Mouse (Mus musculus) left cerebral cortex, postnatal 4 days (tissue): ENCODE results near the gene Cdyl. TPM values are rescaled to one million over a fixed set of nuclear protein-coding genes. Genes with fewer than 3 reads are reported as not detected.
A peak's percentile ranks its signal among the peaks of the same experiment; 100 is the strongest.

Experiments used
- DNase-seq: peaks from one replicate; pipeline ENCODE4 v3.0.0-alpha.2; 2022
- intact Hi-C: fragments of 180-260 bp; cut with DNase I; formaldehyde crosslinking; loops from one replicate; pipeline ENCODE4 v1.15.1; 2025
- total RNA-seq, 2 experiments: library from RNA; stranded (reverse); gene quantifications; 2 replicates each; pipeline ENCODE4 v1.2.3; 2021

Gene Cdyl
- total RNA-seq, result 1 to 10 TPM; 8.1 to 8.2 TPM

DNA sequence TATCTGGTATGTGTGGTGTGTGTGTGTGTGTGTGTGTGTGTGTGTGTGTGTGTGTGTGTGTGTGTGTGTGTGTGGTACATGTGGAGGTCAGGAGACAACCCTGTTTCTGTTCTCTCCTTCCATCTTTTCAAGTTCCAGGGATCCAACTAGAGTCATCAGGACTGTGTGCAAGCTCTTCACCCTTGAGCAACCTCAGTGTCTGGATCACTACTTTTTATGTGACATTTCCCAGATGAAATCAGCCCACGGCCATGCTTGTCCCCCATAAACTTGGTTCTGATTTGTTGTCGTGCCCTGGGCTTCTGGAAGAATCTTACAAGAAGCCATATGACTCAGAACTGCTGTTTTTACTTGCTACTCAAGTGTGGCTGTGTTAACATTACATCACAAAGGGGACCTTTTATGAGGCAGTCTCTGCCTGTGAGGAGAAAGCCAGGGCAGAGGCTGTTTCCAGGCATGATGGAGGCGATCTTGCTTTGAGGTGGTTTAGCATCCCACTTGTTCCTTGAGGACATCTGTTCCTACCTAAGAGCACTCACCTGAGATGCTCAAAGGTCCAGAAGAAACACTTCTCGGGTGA, at the start of gene Cdyl:
TSS of gene Cdyl (plus strand) at position 428 of the 580 bp plus-strand sequence.
- intact Hi-C loops, result no loop called here

DNA sequence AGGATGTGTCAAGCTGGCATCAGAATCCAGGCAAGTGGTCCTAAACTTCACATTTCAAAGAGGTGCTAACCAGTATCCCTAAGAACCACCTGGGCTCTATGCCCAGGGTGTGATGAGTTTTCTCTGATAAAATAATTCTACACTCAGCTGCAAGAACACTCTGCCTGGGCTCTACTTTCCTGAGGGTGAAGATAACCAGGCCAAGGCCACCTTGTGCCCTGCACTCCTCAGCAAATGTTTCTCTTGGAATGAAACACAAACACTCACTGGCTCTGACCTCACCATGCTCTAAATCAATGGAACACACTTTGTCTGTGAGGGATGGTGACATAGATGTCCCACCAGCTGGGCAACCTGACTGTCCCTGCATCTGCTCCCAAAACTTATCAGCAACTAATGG, 48.9 kb upstream of the Cdyl start:
- no peak for DNase-seq
- intact Hi-C loops, result no loop called here

More for the DNA sequence above, at the start of gene Cdyl:
- DNase-seq, result no peak

- intact Hi-C loops, result no loop called here
- no peak for DNase-seq
Observed at GRCm38 (mm10) chr13:35612506-35612905, 47.1 kb upstream of the Cdyl start.

- intact Hi-C loops, result no loop called here
Observed at GRCm38 (mm10) chr13:35614832-35615479, 44.7 kb upstream of the Cdyl start.

GRCm38 (mm10) chr13:35616524-35617099, 43.0 kb upstream of the Cdyl start:
- intact Hi-C loops, result no loop called here
- DNase-seq, result no peak

More at GRCm38 (mm10) chr13:35614832-35615479, 44.7 kb upstream of the Cdyl start:
- DNase-seq, result no peak

GRCm38 (mm10) chr13:35619356-35619755, 40.3 kb upstream of the Cdyl start:
- intact Hi-C loops, result no loop called here

DNA sequence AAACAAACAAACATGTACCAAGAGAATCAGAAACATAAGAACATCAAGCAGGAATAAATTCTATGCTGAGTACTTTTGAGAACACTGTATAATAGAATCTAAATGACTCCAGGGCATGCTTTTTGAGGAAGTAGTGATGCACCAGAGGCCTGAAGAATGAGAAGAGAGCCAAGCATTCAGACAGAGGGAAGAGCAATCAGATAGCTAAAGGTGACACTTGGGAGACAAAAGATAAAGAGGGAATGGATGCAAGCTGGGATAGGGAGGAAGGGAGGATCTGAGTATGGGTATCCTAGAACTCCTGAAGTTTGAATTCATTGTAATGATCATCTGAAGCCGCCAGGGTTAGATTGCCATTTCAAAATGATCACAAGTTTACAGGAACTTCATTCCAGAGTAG, 38.9 kb upstream of the Cdyl start:
- no peak for DNase-seq
- intact Hi-C loops, result no loop called here

More at GRCm38 (mm10) chr13:35619356-35619755, 40.3 kb upstream of the Cdyl start:
- DNase-seq, result no peak

GRCm38 (mm10) chr13:35624831-35625230, 34.8 kb upstream of the Cdyl start:
- intact Hi-C loops, result no loop called here

DNA sequence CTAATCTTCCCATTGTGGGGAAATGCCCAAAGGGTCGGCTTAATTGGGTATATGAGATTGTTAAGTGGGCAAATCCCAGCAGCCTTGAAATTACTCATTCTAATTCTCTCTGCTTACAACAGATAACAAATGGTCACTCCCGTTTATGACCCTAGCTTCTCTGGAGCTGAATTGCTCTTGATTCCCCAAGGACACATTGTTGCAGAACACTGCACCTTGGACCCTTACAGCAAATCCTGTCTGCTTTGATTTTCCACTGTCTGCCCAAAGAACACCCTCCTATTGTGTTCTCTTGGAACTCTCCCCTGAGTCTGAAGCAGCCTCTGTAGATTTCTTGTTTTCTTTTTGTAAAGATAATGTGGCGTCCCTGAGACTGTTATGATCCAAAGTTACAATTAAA, 34.1 kb upstream of the Cdyl start:
- intact Hi-C loops, result no loop called here
- DNase-seq, result no peak

More at GRCm38 (mm10) chr13:35624831-35625230, 34.8 kb upstream of the Cdyl start:
- DNase-seq, result no peak

GRCm38 (mm10) chr13:35627319-35627718, 32.3 kb upstream of the Cdyl start:
- intact Hi-C loops, result no loop called here
- DNase-seq, result no peak

GRCm38 (mm10) chr13:35647132-35647823, 12.4 kb upstream of the Cdyl start:
- intact Hi-C loops, result no loop called here
- no peak for DNase-seq

DNA sequence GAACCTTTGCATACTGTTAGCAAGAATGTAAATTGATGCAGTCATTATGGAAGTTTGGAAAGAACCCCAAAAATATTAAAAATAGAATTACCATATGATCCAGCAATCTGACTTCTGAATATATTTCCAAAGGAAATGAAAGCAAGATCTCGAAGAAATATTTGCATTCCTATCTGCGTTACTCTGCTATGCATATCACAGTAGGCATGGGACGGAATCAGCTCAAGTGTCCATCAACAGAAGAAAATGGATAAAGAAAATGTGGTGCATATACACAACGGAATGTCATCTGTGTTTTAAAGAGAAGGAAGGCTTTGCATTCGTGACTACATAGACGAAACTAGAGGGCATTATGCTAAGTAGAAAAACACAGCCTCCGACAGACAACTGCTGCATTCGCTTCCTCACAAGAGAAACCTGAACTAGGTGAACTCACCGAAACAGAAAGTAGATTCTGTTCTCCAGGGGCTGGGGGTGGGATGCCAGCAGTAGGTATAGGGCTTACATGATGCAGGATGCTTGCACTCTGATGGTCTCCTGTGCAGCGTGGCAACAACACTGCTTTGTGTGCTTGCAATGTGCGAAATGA, 9.3 kb upstream of the Cdyl start:
- intact Hi-C loops, result no loop called here
- no peak for DNase-seq

DNA sequence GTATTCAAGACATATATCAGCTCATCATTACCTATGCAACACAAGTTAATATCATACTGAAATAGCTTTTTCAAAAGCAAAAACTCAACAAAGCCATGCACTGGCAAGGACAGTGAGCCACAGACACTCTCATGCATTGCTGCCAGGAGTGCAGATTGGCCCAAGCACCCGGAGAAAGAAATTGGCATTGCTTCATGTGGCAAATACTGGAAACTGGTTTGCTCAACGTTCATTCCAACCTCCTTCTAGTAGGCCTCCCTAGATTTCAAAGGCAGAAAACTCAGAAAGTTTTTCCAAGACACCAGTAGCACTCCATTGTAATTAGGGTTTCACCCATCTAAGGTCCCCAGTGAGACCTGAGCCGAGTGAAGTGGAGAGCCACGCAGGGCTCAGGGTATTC, 6.8 kb upstream of the Cdyl start:
- intact Hi-C loops, result no loop called here
- DNase-seq, result peak; percentile 19

- intact Hi-C loops, result no loop called here
- no peak for DNase-seq
Observed at GRCm38 (mm10) chr13:35656853-35657252, 2.8 kb upstream of the Cdyl start.

DNA sequence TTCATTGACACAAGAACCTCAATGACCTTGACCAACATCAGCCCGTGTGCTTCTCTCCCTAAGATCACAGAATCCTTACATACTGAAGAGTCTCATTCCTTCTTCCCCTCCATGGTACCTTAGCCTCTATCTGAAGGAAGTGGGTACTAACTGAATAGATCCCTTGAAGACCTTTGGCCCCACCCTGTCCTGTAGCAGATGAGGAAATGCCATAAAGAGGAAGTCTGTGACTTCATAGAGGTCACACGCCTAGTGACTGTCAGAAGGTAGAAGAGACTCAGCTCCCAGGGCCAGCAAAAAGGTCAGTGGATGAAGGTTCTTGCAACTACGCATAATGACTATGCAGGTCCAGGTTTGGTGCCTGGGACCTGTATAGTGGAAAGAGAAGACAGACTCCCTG, 5.8 kb downstream of the Cdyl start:
- no peak for DNase-seq
- intact Hi-C loops, result no loop called here

- intact Hi-C loops, result no loop called here
- DNase-seq, result no peak
Observed at GRCm38 (mm10) chr13:35669910-35670469, 10.4 kb downstream of the Cdyl start.

GRCm38 (mm10) chr13:35670875-35671274, 11.2 kb downstream of the Cdyl start:
- intact Hi-C loops, result no loop called here
- DNase-seq, result peak; percentile 9

DNA sequence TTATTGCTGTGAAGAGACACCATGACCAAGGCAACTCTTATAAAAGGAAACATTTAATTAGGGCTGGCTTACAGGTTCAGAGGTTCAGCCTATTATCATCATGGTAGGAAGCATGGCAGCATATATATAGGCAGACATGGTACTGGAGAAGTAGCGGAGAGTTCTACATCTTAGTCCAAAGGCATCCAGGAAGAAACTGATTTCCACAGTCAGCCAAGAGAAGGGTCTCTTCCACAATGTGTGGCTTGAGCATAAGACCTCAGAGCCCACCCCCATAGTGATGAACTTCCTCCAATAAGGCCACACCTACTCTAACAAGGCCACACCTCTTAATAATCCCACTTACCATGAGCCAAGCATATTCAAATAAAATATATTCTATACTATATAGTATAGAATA, 17.3 kb downstream of the Cdyl start:
- intact Hi-C loops, result no loop called here
- no peak for DNase-seq

DNA sequence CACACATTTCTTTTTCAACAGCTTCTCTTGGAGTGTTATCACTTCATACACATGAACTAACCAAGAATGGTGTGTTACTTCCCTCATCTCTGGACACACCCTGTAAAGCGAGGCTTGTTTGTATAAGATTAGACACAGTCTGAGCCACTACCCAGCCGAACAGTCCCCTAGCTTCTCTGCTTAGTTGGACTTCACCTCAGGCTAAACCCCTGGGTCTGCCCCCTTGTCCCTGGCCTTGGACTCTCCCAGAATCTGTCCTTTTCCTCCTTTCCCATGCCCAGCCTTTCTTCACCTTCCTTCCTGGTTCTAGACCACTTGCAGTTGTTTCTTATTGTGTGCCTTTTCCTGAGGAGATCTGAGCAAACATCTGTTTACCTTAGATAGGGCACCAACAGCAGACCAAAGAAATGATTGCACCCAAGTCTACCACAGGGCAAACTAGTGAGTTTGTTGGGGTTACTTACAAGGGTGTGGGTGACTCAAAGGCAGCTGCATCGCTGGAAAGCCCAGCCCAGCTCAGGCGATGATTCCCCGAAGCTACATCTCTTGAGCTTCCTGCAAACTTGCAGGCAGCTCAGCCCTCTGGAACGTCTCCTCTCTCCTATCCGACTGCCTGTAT, 17.9 kb downstream of the Cdyl start:
- no peak for DNase-seq
- intact Hi-C loops, result no loop called here

DNA sequence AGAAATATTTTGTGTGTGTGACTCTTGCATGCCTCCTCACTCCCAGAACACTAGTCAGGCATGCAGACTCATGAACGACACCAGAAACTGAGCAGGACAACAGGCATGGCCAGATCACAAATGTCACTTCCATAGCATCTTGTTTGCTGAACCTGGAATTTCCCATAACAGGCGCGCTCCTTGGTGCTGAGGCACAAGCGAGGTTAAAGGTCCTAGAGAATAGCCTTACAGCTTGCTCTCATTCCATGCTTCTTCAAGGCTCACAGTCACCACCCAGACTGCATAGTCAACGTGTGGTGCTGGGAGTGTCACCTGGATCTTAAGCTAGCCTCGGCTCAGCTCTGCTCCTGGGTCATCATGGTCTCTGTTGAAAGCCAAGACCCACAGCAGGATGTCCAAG, 19.1 kb downstream of the Cdyl start:
- intact Hi-C loops, result no loop called here
- DNase-seq, result no peak

- intact Hi-C loops, result no loop called here
Observed at GRCm38 (mm10) chr13:35681361-35681760, 21.7 kb downstream of the Cdyl start.

More at GRCm38 (mm10) chr13:35681361-35681760, 21.7 kb downstream of the Cdyl start:
- DNase-seq, result no peak
